Mouse (Mus musculus) limb, embryonic 11.5 days (tissue): ENCODE results near the gene Usp43. TPM values are rescaled to one million over a fixed set of nuclear protein-coding genes. Genes with fewer than 3 reads are reported as not detected.

Experiments
- ATAC-seq: fragments of 200-750 bp; cut with Nextera tagmentation; 2 replicates; pipeline ENCODE4 v1.8.0; 2017; ENCODE audit warnings: low read depth; ENCODE audit not compliant: insufficient number of reproducible peaks, low FRiP score, low TSS enrichment
- DNase-seq: peaks from one replicate; pipeline ENCODE4 v3.0.0-alpha.2; 2015; ENCODE audit warnings: low spot score
- H3K27ac ChIP-seq: fragments of 300-500 bp; sonication (generic); replicated peaks from 2 replicates; pipeline ENCODE4 v1.5.1; 2014; ENCODE audit warnings: low read depth, mild to moderate bottlenecking, low read length
- H3K27me3 ChIP-seq: fragments of 300-500 bp; sonication (generic); 2 replicates; pipeline ENCODE4 v1.6.1; 2014; ENCODE audit warnings: mild to moderate bottlenecking, low read length, mixed read lengths; ENCODE audit not compliant: control insufficient read depth, insufficient read depth
- H3K36me3 ChIP-seq: fragments of 300-500 bp; sonication (generic); 2 replicates; pipeline ENCODE4 v1.6.1; 2014; ENCODE audit warnings: mild to moderate bottlenecking, low read length, moderate library complexity, mixed read lengths; ENCODE audit not compliant: control insufficient read depth, insufficient read depth
- H3K4me1 ChIP-seq: fragments of 300-500 bp; sonication (generic); 2 replicates; pipeline ENCODE4 v1.6.1; 2014; ENCODE audit warnings: low read length, mixed read lengths; ENCODE audit not compliant: control insufficient read depth, insufficient read depth
- H3K4me2 ChIP-seq: fragments of 300-500 bp; sonication (generic); 2 replicates; pipeline ENCODE4 v1.6.1; 2014; ENCODE audit warnings: low read depth, mild to moderate bottlenecking, moderate library complexity; ENCODE audit not compliant: severe bottlenecking
- H3K4me3 ChIP-seq: fragments of 300-500 bp; sonication (generic); 2 replicates; pipeline ENCODE4 v1.5.1; 2014; ENCODE audit warnings: low read depth, low read length
- H3K9ac ChIP-seq: fragments of 300-500 bp; sonication (generic); 2 replicates; pipeline ENCODE4 v1.6.1; 2014; ENCODE audit warnings: mild to moderate bottlenecking, low read length
- H3K9me3 ChIP-seq: fragments of 300-500 bp; sonication (generic); 2 replicates; pipeline ENCODE4 v1.6.1; 2016; ENCODE audit warnings: low read length; ENCODE audit not compliant: control insufficient read depth
- WGBS: fragments of 180-500 bp; shearing (Covaris S2); extraction: QIAGEN DNeasy Blood & Tissue Kit; methylation state at CpG from one replicate; pipeline ENCODE4 v1.1.7; 2014; 5-methylcytosine and 5-hydroxymethylcytosine counted together
- polyA plus RNA-seq: library from polyadenylated mRNA; unstranded; fragments of >200 nt; fragmentation: Nextera tagmentation; extraction: Ambion mirVana; gene quantifications from 2 replicates; pipeline ENCODE4 v1.2.1, GENCODE M21; 2014

Gene Usp43
- polyA plus RNA-seq = 0.72 and 0.96 TPM in 2 replicates

GRCm38 (mm10) chr11:67921827-67922754, at the start of gene Usp43:
Usp43 (minus strand) TSS chr11:67922153.
- Histone ChIP-seq H3K9me3 (no peaks in the 10 kb centered on the region), H3K4me3 (peak within 1 kb of the TSS; percentile 71), H3K36me3 (no peaks in the 10 kb centered on the region), H3K4me2 (peak within 1 kb of the TSS; percentile 100), H3K4me1 (0 out of 2 replicates have a peak, but pooled peaks cover 3% of the 10 kb centered on the region), H3K27ac (no peak within 1 kb of the TSS), H3K27me3 (peaks cover 21% of the 10 kb centered on the region), H3K9ac (peak within 1 kb of the TSS; percentile 55)
- DNase-seq (peak; percentile 68), ATAC-seq (peak; percentile 76; the same call in 1 of the 2 replicates)
- under 1% methylated on average over 67 of the region's 80 CpGs for WGBS

- Histone ChIP-seq H3K9ac (no peak overlapping the region), H3K27me3 (no peaks in the 10 kb centered on the region), H3K4me3 (no peak overlapping the region), H3K27ac (no peak overlapping the region), H3K36me3 (no peaks in the 10 kb centered on the region), H3K4me1 (peaks cover 2% of the 10 kb centered on the region; the same call in 1 of the 2 replicates), H3K4me2 (no peak overlapping the region), H3K9me3 (no peaks in the 10 kb centered on the region)
- DNase-seq (no peak), ATAC-seq (no peak)
- 78% methylated on average over 11 of the region's 11 CpGs for WGBS
Observed at GRCm38 (mm10) chr11:67967831-67968230, 45.9 kb upstream of the Usp43 start.

GRCm38 (mm10) chr11:67965905-67966878, 44.2 kb upstream of the Usp43 start, which contains the start of gene Stx8:
Stx8 (plus strand) TSS chr11:67966193.
- peak within 1 kb of the TSS; percentile 73 for H3K9ac ChIP-seq
- H3K27ac ChIP-seq = no peak within 1 kb of the TSS
- WGBS = under 1% methylated on average over 28 of the region's 28 CpGs
- ATAC-seq (0 out of 2 replicates have a peak, but pooled peaks have one; percentile 47), DNase-seq (peak; percentile 96)
- H3K9me3 ChIP-seq = no peaks in the 10 kb centered on the region
- no peaks in the 10 kb centered on the region for H3K36me3 ChIP-seq
- H3K4me1 ChIP-seq = peaks cover 2% of the 10 kb centered on the region; the same call in 1 of the 2 replicates
- no peaks in the 10 kb centered on the region for H3K27me3 ChIP-seq
- peak within 1 kb of the TSS; percentile 84 for H3K4me3 ChIP-seq
- peak within 1 kb of the TSS; percentile 65 for H3K4me2 ChIP-seq

- Histone ChIP-seq H3K4me2 (peak within 1 kb of the TSS; percentile 65), H3K27me3 (no peaks in the 10 kb centered on the region), H3K9me3 (no peaks in the 10 kb centered on the region), H3K9ac (peak within 1 kb of the TSS; percentile 73), H3K27ac (no peak within 1 kb of the TSS), H3K4me1 (peaks cover 2% of the 10 kb centered on the region; the same call in 1 of the 2 replicates), H3K4me3 (peak within 1 kb of the TSS; percentile 84), H3K36me3 (no peaks in the 10 kb centered on the region)
- DNase-seq (peak; percentile 87), ATAC-seq (no peak)
- 8% methylated on average over 15 of the region's 15 CpGs for WGBS
Observed at GRCm38 (mm10) chr11:67965242-67965883, 43.4 kb upstream of the Usp43 start, which contains the start of gene Cfap52. Cfap52 (minus strand) TSS chr11:67965651.

GRCm38 (mm10) chr11:67964110-67964509, 42.2 kb upstream of the Usp43 start:
- Histone ChIP-seq H3K4me2 (no peak overlapping the region), H3K4me1 (peaks cover 2% of the 10 kb centered on the region; the same call in 1 of the 2 replicates), H3K9me3 (no peaks in the 10 kb centered on the region), H3K27ac (no peak overlapping the region), H3K9ac (no peak overlapping the region), H3K36me3 (no peaks in the 10 kb centered on the region), H3K27me3 (no peaks in the 10 kb centered on the region), H3K4me3 (no peak overlapping the region)
- WGBS = 79% methylated on average over 6 of the region's 6 CpGs
- ATAC-seq (no peak), DNase-seq (no peak)

GRCm38 (mm10) chr11:67954413-67954812, 32.5 kb upstream of the Usp43 start:
- DNase-seq (no peak), ATAC-seq (no peak)
- Histone ChIP-seq H3K27me3 (no peaks in the 10 kb centered on the region), H3K9ac (no peak overlapping the region), H3K4me1 (no peaks in the 10 kb centered on the region), H3K4me2 (no peak overlapping the region), H3K9me3 (no peaks in the 10 kb centered on the region), H3K27ac (no peak overlapping the region), H3K36me3 (no peaks in the 10 kb centered on the region), H3K4me3 (no peak overlapping the region)
- WGBS = 86% methylated on average over 6 of the region's 6 CpGs

- ATAC-seq (no peak), DNase-seq (no peak)
- H3K9me3 ChIP-seq = no peaks in the 10 kb centered on the region
- 78% methylated on average over 5 of the region's 5 CpGs for WGBS
- H3K4me1 ChIP-seq = no peaks in the 10 kb centered on the region
- no peaks in the 10 kb centered on the region for H3K36me3 ChIP-seq
- H3K4me2 ChIP-seq = no peak overlapping the region
- no peaks in the 10 kb centered on the region for H3K27me3 ChIP-seq
- H3K4me3 ChIP-seq = no peak overlapping the region
- H3K9ac ChIP-seq = no peak overlapping the region
- no peak overlapping the region for H3K27ac ChIP-seq
Observed at GRCm38 (mm10) chr11:67953604-67954003, 31.7 kb upstream of the Usp43 start.
